Mouse (Mus musculus): ENCODE results near the gene Atp6v1g2.

Atp6v1g2 gene

GRCm38 (mm10) chr17:35239700-35240099, 6.2 kb downstream of the Atp6v1g2 start:
- DNase-seq: peak; percentile 57

- peak; percentile 68 for DNase-seq
Observed at GRCm38 (mm10) chr17:35240384-35241304, 7.2 kb downstream of the Atp6v1g2 start.

GRCm38 (mm10) chr17:35241305-35242014, 8.0 kb downstream of the Atp6v1g2 start, which contains the start of gene Ddx39b:
Ddx39b (plus strand) TSS chr17:35241746.
- peak; percentile 97 for DNase-seq

DNA sequence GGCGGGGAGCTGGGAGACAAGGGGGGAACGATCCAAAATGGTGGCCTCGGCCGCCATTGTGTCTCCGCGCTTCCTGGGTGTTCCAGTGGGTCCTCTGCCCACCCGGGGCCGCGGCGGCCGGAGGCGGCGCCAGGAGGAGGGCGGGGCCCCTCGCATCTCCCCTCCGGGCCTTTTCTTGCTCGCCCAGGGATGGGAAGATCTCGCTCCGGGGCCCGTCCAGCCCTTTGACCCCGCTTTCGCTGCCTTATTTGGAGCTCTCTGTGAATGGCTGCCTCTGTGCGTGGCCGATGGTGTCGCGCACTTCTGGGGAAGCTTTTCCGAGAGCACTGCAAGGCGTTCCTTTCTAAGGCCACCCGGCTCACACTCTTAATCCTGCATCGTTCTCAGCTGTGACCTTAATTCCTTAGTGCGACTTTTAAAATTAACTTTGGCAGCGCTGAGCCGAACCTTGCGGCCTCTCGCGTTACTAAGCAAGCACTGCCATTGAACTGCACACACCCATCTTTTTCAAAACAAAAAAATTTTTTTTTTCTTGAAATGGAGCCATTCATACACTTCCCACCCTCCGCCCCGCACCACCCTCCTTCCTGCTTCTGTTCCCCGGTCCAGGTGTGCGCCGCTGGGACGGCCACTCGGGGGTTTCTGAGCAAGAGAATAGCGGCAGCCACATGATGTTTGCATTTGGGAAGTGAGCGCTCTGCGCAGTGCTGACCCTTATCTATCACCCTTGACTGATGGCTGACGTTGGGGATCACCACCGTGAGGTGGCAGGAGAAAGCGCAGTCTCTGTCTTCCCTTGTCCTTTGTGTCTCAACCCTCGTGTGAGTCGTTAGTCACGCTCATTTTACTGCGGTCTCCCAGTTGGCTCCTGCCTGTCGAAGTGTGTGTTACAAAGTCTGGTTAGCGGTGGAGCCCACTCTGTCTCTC, 8.8 kb downstream of the Atp6v1g2 start:
- DNase-seq: peak; percentile 65

DNA sequence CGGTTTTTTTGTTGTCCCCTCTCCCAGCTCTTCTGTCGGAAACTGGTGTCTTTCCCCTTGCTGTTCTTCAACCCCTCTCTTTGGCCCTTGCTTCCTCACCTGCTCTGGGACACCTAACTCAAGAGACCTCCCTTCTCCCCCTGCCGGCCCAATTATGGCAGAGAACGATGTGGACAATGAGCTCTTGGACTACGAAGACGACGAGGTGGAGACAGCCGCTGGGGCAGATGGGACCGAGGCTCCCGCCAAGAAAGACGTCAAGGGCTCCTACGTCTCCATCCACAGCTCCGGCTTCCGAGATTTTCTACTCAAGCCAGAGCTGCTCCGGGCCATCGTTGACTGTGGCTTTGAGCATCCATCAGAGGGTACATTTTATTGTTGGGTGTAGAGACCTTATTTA, 9.6 kb downstream of the Atp6v1g2 start:
- peak; percentile 72 for DNase-seq

DNA sequence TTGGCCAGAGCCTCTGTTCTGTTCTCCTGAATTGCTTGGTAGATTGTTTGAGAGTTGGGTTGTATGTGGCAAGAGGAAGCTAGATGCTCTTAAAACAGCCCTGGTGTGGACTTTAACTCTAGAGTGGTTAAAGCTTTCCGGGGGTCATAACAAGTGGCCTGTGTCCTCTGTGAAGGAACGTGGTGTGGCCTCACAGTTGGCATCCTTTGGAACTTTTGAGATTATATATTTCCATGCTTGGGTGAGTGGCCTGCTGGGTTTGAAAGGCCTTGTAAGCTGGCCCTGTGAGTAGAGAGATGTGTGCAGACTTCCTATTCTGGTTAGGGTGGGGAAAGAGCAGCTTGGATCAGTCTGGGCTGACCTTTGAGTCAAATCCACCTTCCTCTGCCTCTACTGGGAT, 11.5 kb downstream of the Atp6v1g2 start:
- peak; percentile 15 for DNase-seq

GRCm38 (mm10) chr17:35245731-35246623, 12.5 kb downstream of the Atp6v1g2 start:
- peak; percentile 22 for DNase-seq

- peak; percentile 13 for DNase-seq
Observed at GRCm38 (mm10) chr17:35247144-35247543, 13.7 kb downstream of the Atp6v1g2 start.

DNA sequence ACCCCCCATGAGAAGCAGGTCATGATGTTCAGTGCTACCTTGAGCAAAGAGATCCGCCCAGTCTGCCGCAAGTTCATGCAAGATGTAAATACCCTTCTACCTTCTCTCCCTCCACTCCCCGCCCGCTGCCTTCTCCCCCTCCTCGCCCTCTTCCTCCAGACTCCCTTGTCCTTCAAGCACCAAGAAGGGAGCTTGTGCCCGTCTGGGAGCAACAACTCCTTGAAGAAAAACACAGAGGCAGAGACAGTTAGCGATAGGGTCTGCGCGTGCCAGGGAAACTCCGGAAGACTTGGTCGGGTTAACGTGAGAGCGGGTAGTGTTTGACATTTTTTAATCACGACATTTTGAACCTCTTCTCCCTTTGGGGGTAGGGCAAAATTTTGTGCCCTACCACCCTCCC, 15.5 kb downstream of the Atp6v1g2 start:
- DNase-seq: peak; percentile 13

DNA sequence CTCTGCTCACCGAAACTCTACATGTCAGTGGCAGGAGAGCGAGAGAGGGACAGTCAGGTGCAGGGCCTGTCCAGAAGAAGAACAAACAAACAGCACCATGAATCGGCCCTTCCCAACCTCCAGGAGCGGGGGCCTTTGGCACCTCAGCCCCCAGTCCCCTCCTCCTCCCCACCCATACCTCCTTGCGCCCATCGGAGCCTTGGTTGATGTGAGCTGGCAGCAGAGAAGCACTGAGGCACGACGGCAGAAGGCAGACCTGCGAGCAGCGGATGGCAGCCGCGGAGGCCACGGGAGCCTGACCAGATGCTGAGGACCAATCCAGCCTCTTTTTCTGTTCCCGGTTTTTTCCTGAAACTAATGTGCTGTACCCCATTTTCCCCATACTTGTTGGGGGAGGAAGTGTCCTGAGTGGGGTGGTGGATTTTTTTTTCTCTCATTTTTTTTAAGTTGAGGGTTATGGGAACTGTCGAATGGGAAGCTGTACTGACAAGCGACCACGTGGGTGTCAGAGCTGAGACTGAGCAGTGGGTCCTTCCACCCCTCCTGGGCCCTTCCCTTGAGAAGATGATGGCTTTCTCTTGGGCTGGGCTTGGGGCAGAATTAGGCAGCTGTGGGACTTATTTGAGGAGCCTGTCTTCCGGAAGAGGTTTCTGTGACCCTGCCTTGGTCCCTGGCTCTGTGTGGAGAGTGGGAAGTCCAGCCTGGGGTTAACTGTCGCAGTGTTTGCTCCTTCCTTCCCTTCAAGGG, 16.2 kb downstream of the Atp6v1g2 start:
- DNase-seq: peak; percentile 12

- peak; percentile 12 for DNase-seq
Observed at GRCm38 (mm10) chr17:35250348-35251120, 17.1 kb downstream of the Atp6v1g2 start.

DNA sequence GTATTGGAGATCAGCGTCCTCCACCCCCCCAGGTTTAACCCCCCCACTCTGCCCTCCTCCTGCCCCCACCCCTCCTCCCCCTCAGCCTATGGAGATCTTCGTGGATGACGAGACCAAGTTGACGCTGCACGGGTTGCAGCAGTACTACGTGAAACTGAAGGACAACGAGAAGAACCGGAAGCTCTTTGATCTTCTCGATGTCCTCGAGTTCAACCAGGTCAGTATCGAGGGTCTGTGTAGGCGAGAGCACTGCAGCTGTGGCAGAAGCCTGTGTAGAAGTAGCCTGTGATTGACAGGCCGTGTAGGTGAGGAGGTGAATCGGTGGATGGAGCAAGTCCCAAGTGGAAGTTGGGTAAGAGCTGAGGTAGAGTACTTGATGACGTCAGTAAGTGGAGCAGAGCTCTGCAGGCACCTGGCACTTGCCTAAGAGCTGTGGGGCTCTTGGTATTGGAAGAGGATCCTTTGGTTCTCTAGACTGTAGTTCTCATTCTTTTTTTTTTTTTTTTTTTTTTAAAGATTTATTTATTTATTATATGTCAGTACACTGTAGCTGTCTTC, 17.8 kb downstream of the Atp6v1g2 start:
- peak; percentile 40 for DNase-seq

DNA sequence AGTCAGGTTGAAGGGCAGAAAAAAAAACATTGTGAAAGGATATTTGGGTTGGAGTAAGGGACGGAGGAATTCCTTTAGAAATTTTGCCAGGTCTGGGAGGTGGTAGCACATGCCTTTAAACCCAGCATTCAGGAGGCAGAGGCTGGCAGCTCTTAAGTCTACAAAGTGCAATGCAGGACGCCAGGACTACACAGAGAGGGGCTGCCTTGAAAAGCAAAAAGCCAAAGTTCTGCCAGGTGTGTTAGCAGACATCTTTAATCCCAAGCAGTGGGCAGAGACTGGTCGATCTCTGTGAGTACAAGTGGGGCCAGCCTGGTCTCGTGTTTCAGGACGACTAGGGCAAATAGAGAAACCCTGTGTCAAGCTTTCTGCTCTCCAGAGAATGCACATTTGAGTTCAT, 18.5 kb downstream of the Atp6v1g2 start:
- no peak for DNase-seq

GRCm38 (mm10) chr17:35252619-35253292, 19.3 kb downstream of the Atp6v1g2 start:
- peak; percentile 37 for DNase-seq

- no peak for DNase-seq
Observed at GRCm38 (mm10) chr17:35253293-35254093, 20.0 kb downstream of the Atp6v1g2 start.

- peak; percentile 41 for DNase-seq
Observed at GRCm38 (mm10) chr17:35254241-35255098, 21.0 kb downstream of the Atp6v1g2 start.

- DNase-seq: peak; percentile 31
Observed at GRCm38 (mm10) chr17:35255301-35255700, 21.8 kb downstream of the Atp6v1g2 start.

All from cerebellum, adult 11-12 months (tissue).